Mouse (Mus musculus): ENCODE measurements around the gene Bbs9.
"Not testable (repeated sequence)": the region's sequence is repeated elsewhere in the genome, so short reads cannot be mapped to it uniquely, and the experiment has no call there.

Gene Bbs9

DNA sequence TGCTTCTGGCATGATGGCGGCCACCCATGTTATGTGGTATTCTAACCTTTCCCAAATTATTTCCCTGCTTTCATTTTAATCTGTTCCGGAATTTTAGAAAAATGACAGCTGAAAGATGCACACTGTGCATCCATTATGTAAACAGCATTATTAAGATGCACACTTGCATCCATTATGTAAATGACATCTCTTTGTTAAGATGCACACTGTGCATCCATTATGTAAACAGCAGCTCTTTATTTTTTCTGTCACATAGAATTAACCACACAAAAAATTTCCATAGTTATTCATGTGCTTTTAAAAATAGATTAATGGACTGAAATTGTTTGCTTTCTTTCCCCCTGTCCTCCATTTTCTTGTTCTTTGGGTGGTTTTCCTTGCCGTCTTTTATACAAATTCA is 373.3 kb downstream of the Bbs9 start:
- no peak for DNase-seq (ENCODE audit: low spot score)

DNA sequence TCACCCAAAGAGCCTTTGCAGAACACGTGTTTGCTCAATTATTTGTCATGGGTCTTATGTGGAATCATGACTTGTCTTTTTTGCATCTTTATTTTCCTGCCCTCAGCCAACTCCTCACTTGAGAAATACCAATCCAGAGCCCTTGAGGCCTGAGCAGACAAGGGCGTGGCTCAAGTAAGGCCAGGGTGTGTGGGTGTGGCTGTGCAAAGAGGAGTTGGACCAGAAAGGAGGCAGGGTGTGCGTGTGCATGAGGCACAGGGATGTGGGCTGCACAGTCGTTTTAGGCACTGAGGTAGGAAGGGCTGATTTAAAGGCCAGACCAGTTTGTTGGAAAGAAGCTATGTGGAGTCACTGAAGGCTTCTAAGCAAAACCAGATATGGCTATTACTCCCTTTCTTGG is 373.7 kb downstream of the Bbs9 start:
- no peak for DNase-seq (ENCODE audit: low spot score)

DNA sequence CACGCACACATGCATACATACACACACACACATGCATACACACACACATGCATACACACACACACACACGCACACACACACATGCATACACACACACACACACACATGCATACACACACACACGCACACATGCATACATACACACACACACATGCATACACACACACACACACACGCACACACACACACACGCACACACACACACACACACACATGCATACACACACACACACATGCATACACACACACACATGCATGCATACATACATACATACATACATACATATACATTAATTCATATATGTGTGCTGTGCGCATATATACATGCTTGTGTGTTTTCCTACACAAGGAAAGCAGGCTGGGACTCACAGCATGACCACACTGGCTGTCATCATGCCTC is 393.6 kb downstream of the Bbs9 start:
- not testable (repeated sequence) for DNase-seq (ENCODE audit: low spot score)

DNA sequence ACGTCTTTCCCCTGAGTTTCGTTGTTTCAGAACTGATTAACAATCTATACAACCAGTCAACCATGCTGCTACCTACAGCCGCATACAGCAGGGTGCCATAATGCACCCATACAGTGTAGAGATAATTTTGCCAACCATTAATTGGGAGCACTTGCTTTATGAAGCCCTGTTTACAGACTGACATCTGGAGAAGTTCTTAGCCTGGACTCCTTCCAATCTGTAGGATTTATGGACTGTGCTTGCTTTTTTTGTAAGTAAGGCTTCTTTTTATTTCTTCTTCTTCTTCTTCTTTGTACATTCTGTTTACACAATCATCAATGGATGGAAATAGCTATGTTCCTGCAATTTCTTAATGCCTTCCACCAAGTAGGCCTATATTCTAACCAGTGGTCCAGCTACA is 395.1 kb downstream of the Bbs9 start:
- no peak for DNase-seq (ENCODE audit: low spot score)

DNA sequence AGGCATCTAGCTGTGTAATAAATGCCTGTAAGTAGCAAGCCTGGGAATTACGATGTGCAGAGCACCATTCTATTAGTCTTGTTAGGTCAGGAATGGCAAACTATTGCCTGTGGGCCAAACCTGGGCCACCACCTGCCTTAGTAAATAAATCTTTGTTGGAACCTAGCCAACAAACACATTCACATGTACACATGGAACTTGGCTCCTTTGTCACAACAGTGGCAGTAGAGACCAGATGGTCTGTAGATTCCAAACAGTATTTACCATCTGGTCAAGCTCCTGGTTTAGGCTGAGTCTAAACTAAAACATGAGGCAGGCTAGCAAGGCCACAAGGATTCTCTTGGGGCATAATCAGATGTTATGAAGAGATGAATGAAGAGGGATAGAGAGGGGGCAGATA is 399.7 kb downstream of the Bbs9 start:
- DNase-seq (ENCODE audit: low spot score), result no peak

DNA sequence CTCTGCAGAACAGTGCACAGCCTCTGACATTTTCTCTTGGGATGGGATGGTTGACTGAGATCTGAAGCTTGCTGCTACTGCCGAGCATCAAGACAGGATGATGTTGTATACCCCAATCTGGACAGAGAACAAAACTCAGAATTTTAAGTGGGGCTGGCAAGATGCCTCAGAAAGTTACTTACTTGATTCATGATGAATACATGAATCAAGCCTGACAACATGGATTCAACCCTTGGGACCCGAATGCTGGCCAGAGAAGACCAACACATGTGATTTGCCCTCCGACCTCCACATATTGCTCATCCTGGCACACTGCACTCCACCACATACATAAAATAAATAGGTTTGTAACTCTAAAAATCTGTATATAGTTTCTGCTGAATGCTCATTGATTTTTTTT is 403.8 kb downstream of the Bbs9 start:
- DNase-seq (ENCODE audit: low spot score), result no peak

DNA sequence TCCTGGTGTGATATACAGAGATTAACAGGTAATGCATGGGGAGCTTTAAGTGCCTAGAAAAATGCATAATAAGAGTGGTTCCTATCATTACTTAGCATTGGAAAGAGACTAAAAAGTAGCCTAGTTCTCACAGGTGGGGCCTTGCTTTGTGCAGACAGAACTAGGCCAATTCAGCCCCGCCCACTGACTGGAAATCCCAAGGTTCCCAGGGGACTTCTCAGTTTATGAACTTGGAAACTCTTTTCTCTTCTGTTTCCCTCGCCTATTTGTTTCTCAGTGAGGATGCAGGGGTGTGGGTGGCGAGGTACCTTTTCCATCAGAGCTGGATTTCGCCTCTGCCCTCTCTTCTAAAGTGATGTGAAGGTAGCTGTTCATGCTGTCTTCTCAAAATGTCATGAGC is 410.8 kb downstream of the Bbs9 start:
- no peak for DNase-seq (ENCODE audit: low spot score)

DNA sequence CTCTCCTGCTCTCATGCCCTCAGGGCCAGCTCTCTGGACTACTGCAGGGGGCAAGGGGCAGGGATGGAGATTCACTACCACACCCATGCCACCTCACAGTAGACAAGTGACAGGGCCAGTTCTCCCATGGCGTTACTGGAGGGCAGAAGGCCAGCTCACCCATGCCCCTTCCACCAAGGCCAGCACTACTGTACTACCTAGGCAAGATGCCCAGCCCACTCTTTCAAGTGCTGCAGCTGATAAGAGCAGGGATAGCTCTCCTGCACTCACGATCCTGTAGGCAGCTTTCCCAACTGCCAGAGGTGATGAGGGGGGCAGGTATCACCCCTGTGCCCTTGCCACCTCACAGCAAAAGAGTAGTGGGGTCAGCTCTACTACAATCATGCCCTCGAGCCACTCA is 429.9 kb downstream of the Bbs9 start:
- no peak for DNase-seq (ENCODE audit: low spot score)

DNA sequence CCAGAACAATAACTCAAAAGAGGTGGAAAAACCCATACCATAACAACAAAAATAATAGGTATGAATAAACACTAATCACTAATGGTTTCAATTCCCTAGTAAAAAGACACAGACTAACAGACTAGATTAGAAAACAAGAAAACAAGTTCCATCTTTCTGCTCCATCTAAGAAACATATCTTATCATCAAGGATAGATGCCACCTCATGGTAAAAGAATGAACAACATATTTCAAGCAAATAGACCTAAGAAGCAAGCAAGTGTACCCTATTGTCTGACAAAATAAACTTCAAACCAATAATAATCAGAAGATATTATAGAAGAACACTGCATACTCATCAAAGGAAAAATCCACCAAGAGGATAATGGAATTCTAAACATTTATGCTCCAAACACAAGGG is 441.3 kb downstream of the Bbs9 start:
- DNase-seq (ENCODE audit: low spot score), result no peak

DNA sequence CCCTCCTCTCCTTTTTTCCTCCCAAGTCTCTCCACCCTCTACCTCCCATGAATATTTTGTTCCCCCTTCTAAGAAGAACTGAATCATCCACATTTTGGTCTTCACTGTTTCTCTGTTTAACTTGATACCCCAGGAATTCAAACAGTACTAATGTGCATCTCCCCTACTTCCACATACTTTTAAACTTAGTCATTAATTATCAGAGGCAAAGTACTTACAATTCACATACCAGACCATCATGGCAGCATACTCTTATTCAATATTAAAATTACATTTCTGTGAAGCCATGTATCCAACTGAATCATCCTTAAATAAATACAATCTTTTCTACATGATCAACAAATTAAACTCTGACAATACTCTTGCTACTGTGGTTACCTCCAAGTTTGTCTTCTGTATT is 460.1 kb downstream of the Bbs9 start:
- no peak for DNase-seq (ENCODE audit: low spot score)
